Mouse (Mus musculus) kidney, adult 2 months (tissue): ENCODE results near the gene Acsm3.
A peak's percentile ranks its signal among the peaks of the same experiment; 100 is the strongest.

Source experiments
- CTCF ChIP-seq: fragments of 200-500 bp; conservative IDR thresholded peaks from 2 replicates; pipeline ENCODE4 v1.5.1; 2011; ENCODE audit warnings: low read depth, mild to moderate bottlenecking, control low read depth, low read length, moderate library complexity, mixed read lengths; ENCODE audit not compliant: insufficient read depth, insufficient read length
- POLR2A ChIP-seq: fragments of 200-500 bp; IDR thresholded peaks from one replicate; pipeline ENCODE4 v1.6.1; 2011; ENCODE audit warnings: low read depth, low read length, control low read depth

GRCm38 (mm10) chr7:119744321-119744720 is 16.4 kb upstream of the Acsm3 start:
- TF ChIP-seq CTCF (peak; percentile 37; the same call in 1 of the 2 replicates), POLR2A (no peak)
